Mouse (Mus musculus) testis, adult 2 months (tissue): ENCODE measurements around the gene Hoxd8. TPM values are rescaled to one million over a fixed set of nuclear protein-coding genes. Genes with fewer than 3 reads are reported as not detected.

Source experiments
- H3K27ac ChIP-seq: fragments of 200-500 bp; 2 replicates; pipeline ENCODE4 v1.5.1; 2012; ENCODE audit warnings: low read depth, low read length; ENCODE audit not compliant: control insufficient read depth, insufficient read depth
- H3K27me3 ChIP-seq: fragments of 200-500 bp; 2 replicates; pipeline ENCODE4 v1.6.1; 2012; ENCODE audit warnings: mild to moderate bottlenecking, low read length, moderate library complexity; ENCODE audit not compliant: control insufficient read depth, insufficient read depth
- H3K36me3 ChIP-seq: fragments of 200-500 bp; 2 replicates; pipeline ENCODE4 v1.6.1; 2012; ENCODE audit warnings: mild to moderate bottlenecking, low read length; ENCODE audit not compliant: control insufficient read depth, insufficient read depth
- H3K4me1 ChIP-seq: fragments of 200-500 bp; 2 replicates; pipeline ENCODE4 v1.6.1; 2012; ENCODE audit warnings: low read length; ENCODE audit not compliant: control insufficient read depth, insufficient read depth
- H3K4me3 ChIP-seq: fragments of 200-500 bp; 2 replicates; pipeline ENCODE4 v1.5.1; 2012; ENCODE audit warnings: low read depth, mild to moderate bottlenecking, low read length, moderate library complexity, mixed read lengths; ENCODE audit not compliant: control insufficient read depth
- CTCF ChIP-seq: fragments of 200-500 bp; IDR thresholded peaks from 2 replicates; pipeline ENCODE4 v1.5.1; 2012; ENCODE audit warnings: low read depth, mild to moderate bottlenecking, inconsistent platforms, low read length, moderate library complexity; ENCODE audit not compliant: control insufficient read depth, insufficient read depth, insufficient replicate concordance
- POLR2A ChIP-seq: fragments of 200-500 bp; IDR thresholded peaks from 2 replicates; pipeline ENCODE4 v1.6.1; 2012; ENCODE audit warnings: low read depth, mild to moderate bottlenecking, inconsistent platforms, low read length, moderate library complexity; ENCODE audit not compliant: control insufficient read depth
- polyA plus RNA-seq: library from polyadenylated mRNA; depleted of rRNA; stranded (reverse); fragments of >200 nt; gene quantifications from 2 replicates; pipeline ENCODE4 v1.2.3, GENCODE M21; 2012

Hoxd8 gene
- polyA plus RNA-seq, 1 experiment, result 23.6 TPM

- Histone ChIP-seq H3K4me1 (peaks cover 16% of the 10 kb centered on the region), H3K4me3 (peak overlapping the region; percentile 74), H3K27me3 (no peaks in the 10 kb centered on the region), H3K36me3 (no peaks in the 10 kb centered on the region; the same call in 1 of the 2 replicates), H3K27ac (peak overlapping the region; percentile 71)
- TF ChIP-seq CTCF (no peak), POLR2A (no peak)
These were observed 559 bp upstream of the Hoxd8 start for GRCm38 (mm10) chr2:74703720-74704392.

GRCm38 (mm10) chr2:74704999-74705466 is 618 bp downstream of the Hoxd8 start:
- H3K36me3 ChIP-seq, result no peaks in the 10 kb centered on the region; the same call in 1 of the 2 replicates
- peaks cover 15% of the 10 kb centered on the region for H3K4me1 ChIP-seq
- no peaks in the 10 kb centered on the region for H3K27me3 ChIP-seq
- H3K27ac ChIP-seq, result peak overlapping the region; percentile 26
- no peak for TF ChIP-seq CTCF
- no peak for TF ChIP-seq POLR2A
- peak overlapping the region; percentile 74 for H3K4me3 ChIP-seq

- Histone ChIP-seq H3K27me3 (no peaks in the 10 kb centered on the region), H3K27ac (peak overlapping the region; percentile 26), H3K36me3 (no peaks in the 10 kb centered on the region; the same call in 1 of the 2 replicates), H3K4me3 (peak overlapping the region; percentile 74), H3K4me1 (peaks cover 13% of the 10 kb centered on the region)
- peak; percentile 22; the same call in 1 of the 2 replicates for TF ChIP-seq POLR2A
- no peak for TF ChIP-seq CTCF
These were observed 1.2 kb downstream of the Hoxd8 start for GRCm38 (mm10) chr2:74705467-74706089.

GRCm38 (mm10) chr2:74706393-74706960 is 2.1 kb downstream of the Hoxd8 start:
- no peaks in the 10 kb centered on the region; the same call in 1 of the 2 replicates for H3K36me3 ChIP-seq
- no peaks in the 10 kb centered on the region for H3K27me3 ChIP-seq
- H3K4me1 ChIP-seq, result peaks cover 16% of the 10 kb centered on the region
- H3K4me3 ChIP-seq, result peak overlapping the region; percentile 74
- TF ChIP-seq POLR2A, result no peak
- no peak for TF ChIP-seq CTCF
- H3K27ac ChIP-seq, result peak overlapping the region; percentile 30

GRCm38 (mm10) chr2:74707599-74707998 is 3.2 kb downstream of the Hoxd8 start:
- peaks cover 7% of the 10 kb centered on the region; the same call in 1 of the 2 replicates for H3K27me3 ChIP-seq
- H3K27ac ChIP-seq, result peak overlapping the region; percentile 36; the same call in 1 of the 2 replicates
- peak overlapping the region; percentile 21; the same call in 1 of the 2 replicates for H3K4me3 ChIP-seq
- TF ChIP-seq CTCF (no peak), POLR2A (no peak)
- H3K36me3 ChIP-seq, result no peaks in the 10 kb centered on the region; the same call in 1 of the 2 replicates
- H3K4me1 ChIP-seq, result peaks cover 22% of the 10 kb centered on the region

GRCm38 (mm10) chr2:74708676-74709075 is 4.3 kb downstream of the Hoxd8 start:
- Histone ChIP-seq H3K4me3 (no peak overlapping the region), H3K27ac (peak overlapping the region; percentile 49; the same call in 1 of the 2 replicates), H3K4me1 (peaks cover 18% of the 10 kb centered on the region), H3K27me3 (peaks cover 7% of the 10 kb centered on the region; the same call in 1 of the 2 replicates), H3K36me3 (no peaks in the 10 kb centered on the region; the same call in 1 of the 2 replicates)
- TF ChIP-seq CTCF (no peak), POLR2A (no peak)
